Mouse (Mus musculus) liver, adult 2 months (tissue): ENCODE measurements around the gene Mfsd6l. TPM values are rescaled to one million over a fixed set of nuclear protein-coding genes. Genes with fewer than 3 reads are reported as not detected.

Experiments
- DNase-seq: peaks from one replicate; pipeline ENCODE4 v3.0.0-alpha.2; 2011; ENCODE audit warnings: low read depth, low spot score; ENCODE audit errors: extremely low read depth
- H3K27ac ChIP-seq: fragments of 200-500 bp; replicated peaks from 2 replicates; pipeline ENCODE4 v1.5.1; 2012; ENCODE audit warnings: low read depth, mild to moderate bottlenecking, control low read depth, inconsistent platforms, low read length; ENCODE audit not compliant: insufficient read depth
- H3K27me3 ChIP-seq: fragments of 200-500 bp; 2 replicates; pipeline ENCODE4 v1.6.1; 2012; ENCODE audit warnings: mild to moderate bottlenecking, moderate library complexity, low read length, inconsistent platforms; ENCODE audit not compliant: control insufficient read depth, insufficient read depth
- H3K36me3 ChIP-seq: fragments of 200-500 bp; 2 replicates; pipeline ENCODE4 v1.6.1; 2012; ENCODE audit warnings: low read length, inconsistent platforms; ENCODE audit not compliant: control insufficient read depth, insufficient read depth
- H3K4me1 ChIP-seq: fragments of 200-500 bp; 2 replicates; pipeline ENCODE4 v1.6.1; 2011; ENCODE audit warnings: low read length; ENCODE audit not compliant: control insufficient read depth, insufficient read depth
- H3K4me3 ChIP-seq: fragments of 200-500 bp; 2 replicates; pipeline ENCODE4 v1.5.1; 2011; ENCODE audit warnings: low read depth, mild to moderate bottlenecking, control low read depth, low read length, moderate library complexity; ENCODE audit not compliant: insufficient read depth
- H3K79me2 ChIP-seq: fragments of 200-500 bp; 2 replicates; pipeline ENCODE4 v1.6.1; 2012; ENCODE audit warnings: inconsistent platforms, mild to moderate bottlenecking, low read length, moderate library complexity; ENCODE audit not compliant: control insufficient read depth, insufficient read depth
- H3K9ac ChIP-seq: fragments of 200-500 bp; 2 replicates; pipeline ENCODE4 v1.6.1; 2012; ENCODE audit warnings: low read depth, mild to moderate bottlenecking, control low read depth, inconsistent platforms, low read length
- CTCF ChIP-seq: fragments of 200-500 bp; IDR thresholded peaks from 2 replicates; pipeline ENCODE4 v1.5.1; 2011; ENCODE audit warnings: low read depth, low read length, control low read depth
- POLR2A ChIP-seq: fragments of 200-500 bp; IDR thresholded peaks from 2 replicates; pipeline ENCODE4 v1.6.1; 2011; ENCODE audit warnings: low read length, control low read depth; ENCODE audit not compliant: insufficient read depth; ENCODE audit errors: extremely low read depth
- WGBS: fragments of 180-500 bp; shearing (Covaris S2); methylation state at CpG from one replicate; pipeline ENCODE4 v1.1.7; 2018; 5-methylcytosine and 5-hydroxymethylcytosine counted together
- polyA plus RNA-seq: library from polyadenylated mRNA; depleted of rRNA; stranded (reverse); fragments of >200 nt; gene quantifications from 2 replicates; pipeline ENCODE4 v1.2.3, GENCODE M21; 2012
- total RNA-seq: library from RNA; depleted of rRNA; stranded (reverse); fragments of >200 nt; gene quantifications from 2 replicates; pipeline ENCODE4 v1.2.3, GENCODE M21; 2014

The Mfsd6l gene
- total and polyA plus RNA-seq, 2 experiments: 0.06 TPM; not detected in 1

- no peak overlapping the region for H3K9ac ChIP-seq
- no peaks in the 10 kb centered on the region for H3K36me3 ChIP-seq
- no peaks in the 10 kb centered on the region for H3K4me1 ChIP-seq
- no peaks in the 10 kb centered on the region for H3K27me3 ChIP-seq
- TF ChIP-seq CTCF (no peak), POLR2A (no peak)
- no peak for DNase-seq
- no peak overlapping the region for H3K27ac ChIP-seq
- no peaks in the 10 kb centered on the region for H3K79me2 ChIP-seq
- no peak overlapping the region for H3K4me3 ChIP-seq
- WGBS: 79% methylated on average over 5 of the region's 5 CpGs
Observed at GRCm38 (mm10) chr11:68570861-68571260, 14.9 kb downstream of the Mfsd6l start.

DNA sequence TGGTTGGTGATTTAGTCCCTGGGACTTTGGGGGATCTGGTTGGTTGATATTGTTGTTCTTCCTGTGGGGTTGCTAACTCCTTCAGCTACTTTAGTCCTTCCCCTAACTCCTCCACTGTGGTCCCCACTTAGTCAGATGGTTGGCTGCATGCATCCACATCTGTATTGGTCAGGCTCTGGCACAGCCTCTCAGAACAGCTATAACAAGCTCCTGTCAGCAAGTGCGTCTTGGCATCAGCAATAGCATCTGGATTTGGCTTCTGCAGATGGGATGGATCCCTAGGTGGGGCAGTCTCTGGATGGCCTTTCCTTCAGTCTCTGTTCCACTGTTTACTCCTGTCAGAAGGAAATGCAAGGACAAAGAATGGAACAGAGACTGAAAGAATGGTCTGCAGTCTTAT is 21.1 kb downstream of the Mfsd6l start:
- DNase-seq: no peak
- Histone ChIP-seq H3K36me3 (no peaks in the 10 kb centered on the region), H3K4me1 (no peaks in the 10 kb centered on the region), H3K27me3 (no peaks in the 10 kb centered on the region), H3K9ac (no peak overlapping the region), H3K27ac (no peak overlapping the region), H3K4me3 (no peak overlapping the region), H3K79me2 (no peaks in the 10 kb centered on the region)
- TF ChIP-seq CTCF: no peak
- TF ChIP-seq POLR2A: no peak
- WGBS: 96% methylated on average over 1 of the region's 1 CpGs

DNA sequence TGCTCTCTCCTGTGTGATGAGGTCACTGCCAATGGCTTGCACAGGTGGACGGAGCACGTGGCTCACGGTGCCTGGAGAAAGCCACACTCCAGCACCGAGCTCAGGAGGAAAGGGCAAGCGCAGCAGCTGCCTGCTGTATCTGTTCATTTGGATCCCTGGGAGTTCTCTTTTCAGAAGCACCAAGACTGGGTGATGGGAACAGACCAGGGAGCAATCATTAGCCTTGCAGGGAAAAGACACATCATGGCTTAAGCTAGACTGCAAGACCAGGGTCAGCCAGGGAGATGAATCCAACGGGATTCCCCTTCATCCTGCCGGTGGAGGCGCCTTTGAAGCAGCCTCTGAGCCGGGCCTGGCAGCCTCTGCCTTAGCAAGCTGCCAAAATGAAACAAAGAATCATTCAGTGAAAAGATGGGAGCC is 23.5 kb downstream of the Mfsd6l start:
- H3K4me1 ChIP-seq: no peaks in the 10 kb centered on the region
- no peak for DNase-seq
- TF ChIP-seq POLR2A (no peak), CTCF (no peak)
- no peaks in the 10 kb centered on the region for H3K79me2 ChIP-seq
- WGBS: 41% methylated on average over 9 of the region's 9 CpGs
- no peak overlapping the region for H3K9ac ChIP-seq
- no peak overlapping the region for H3K27ac ChIP-seq
- no peak overlapping the region for H3K4me3 ChIP-seq
- H3K36me3 ChIP-seq: no peaks in the 10 kb centered on the region
- H3K27me3 ChIP-seq: no peaks in the 10 kb centered on the region

DNA sequence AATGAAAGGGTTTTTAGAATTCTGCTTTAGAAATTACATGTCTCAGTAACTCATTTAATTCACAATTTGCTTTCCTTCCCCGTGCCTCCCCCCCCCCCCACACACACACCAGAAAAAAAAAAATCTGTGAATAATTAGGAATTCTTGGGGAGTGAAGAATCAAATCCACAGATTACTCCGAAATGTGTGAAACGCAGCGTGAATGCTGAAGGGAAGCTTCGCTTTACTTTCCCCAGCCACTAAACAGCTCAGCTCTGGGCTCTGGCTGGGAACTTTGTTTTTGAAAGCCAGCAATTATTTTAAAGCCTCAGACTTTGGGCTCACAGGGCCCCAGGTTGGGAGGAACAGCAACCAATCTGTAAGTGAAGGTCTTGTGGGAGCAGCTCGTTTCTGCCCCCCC is 24.6 kb downstream of the Mfsd6l start:
- no peaks in the 10 kb centered on the region for H3K27me3 ChIP-seq
- H3K27ac ChIP-seq: no peak overlapping the region
- H3K36me3 ChIP-seq: no peaks in the 10 kb centered on the region
- no peak overlapping the region for H3K4me3 ChIP-seq
- 71% methylated on average over 6 of the region's 6 CpGs for WGBS
- H3K79me2 ChIP-seq: no peaks in the 10 kb centered on the region
- DNase-seq: no peak
- no peak overlapping the region for H3K9ac ChIP-seq
- TF ChIP-seq CTCF (no peak), POLR2A (no peak)
- H3K4me1 ChIP-seq: no peaks in the 10 kb centered on the region

DNA sequence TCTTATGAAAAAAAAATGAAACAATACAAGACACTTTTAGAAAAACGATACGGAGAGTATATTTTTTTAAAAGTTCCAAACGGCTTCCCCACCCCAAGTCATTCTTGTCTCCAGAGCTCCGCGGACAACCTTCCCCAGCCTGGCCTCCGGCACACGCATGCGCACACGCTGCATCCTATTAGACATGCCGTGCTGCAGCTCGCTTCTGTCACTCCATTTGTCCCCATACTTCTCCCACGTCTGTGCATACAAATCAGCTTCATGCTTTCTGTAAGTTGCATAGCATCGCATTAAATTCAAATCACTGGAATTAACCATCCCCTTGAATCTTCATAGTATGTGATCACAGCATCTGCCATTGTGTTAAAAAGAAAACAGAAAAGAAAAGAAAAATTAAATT is 27.2 kb downstream of the Mfsd6l start:
- TF ChIP-seq CTCF (no peak), POLR2A (no peak)
- Histone ChIP-seq H3K27ac (no peak overlapping the region), H3K36me3 (no peaks in the 10 kb centered on the region), H3K9ac (no peak overlapping the region), H3K27me3 (no peaks in the 10 kb centered on the region), H3K4me1 (no peaks in the 10 kb centered on the region), H3K79me2 (no peaks in the 10 kb centered on the region), H3K4me3 (no peak overlapping the region)
- whole genome bisulfite sequencing: 93% methylated on average over 13 of the region's 13 CpGs
- no peak for DNase-seq

DNA sequence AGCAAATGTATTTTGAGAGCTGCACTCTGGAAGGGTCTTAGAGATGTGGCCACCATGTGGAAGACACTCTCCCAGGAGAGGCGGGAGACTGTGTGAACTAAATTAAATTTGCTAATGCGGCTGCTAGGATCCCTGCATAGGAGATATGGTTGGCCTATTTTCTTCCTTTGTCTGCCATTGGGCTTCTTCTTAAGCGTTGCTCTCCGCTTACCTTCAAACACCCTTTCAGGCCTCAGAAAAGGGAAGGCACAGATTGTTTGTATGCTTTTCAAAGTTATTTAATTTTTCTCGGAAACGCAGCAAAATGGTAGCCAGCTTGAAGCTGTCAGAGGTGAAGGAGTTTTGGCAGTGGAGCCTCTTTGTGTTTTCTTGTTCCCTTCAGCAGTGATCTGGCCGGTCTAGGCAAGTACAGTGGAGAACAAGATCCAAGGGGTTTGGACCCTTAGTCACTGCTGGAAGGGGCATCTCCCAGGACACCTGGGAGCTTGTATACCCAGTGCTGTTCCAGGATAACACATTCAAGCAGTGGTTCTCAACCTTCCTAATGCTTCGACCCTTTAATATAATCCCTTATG is 28.0 kb downstream of the Mfsd6l start:
- no peak for DNase-seq
- 84% methylated on average over 8 of the region's 8 CpGs for WGBS

More for the DNA sequence above, 28.0 kb downstream of the Mfsd6l start:
- TF ChIP-seq CTCF (no peak), POLR2A (no peak)
- no peaks in the 10 kb centered on the region for H3K4me1 ChIP-seq
- no peak overlapping the region for H3K4me3 ChIP-seq
- no peaks in the 10 kb centered on the region for H3K27me3 ChIP-seq
- no peaks in the 10 kb centered on the region for H3K36me3 ChIP-seq
- H3K79me2 ChIP-seq: no peaks in the 10 kb centered on the region
- no peak overlapping the region for H3K9ac ChIP-seq
- no peak overlapping the region for H3K27ac ChIP-seq
